Mouse (Mus musculus) CH12.LX (cell line): ENCODE measurements around the gene Nt5c.
A peak's percentile ranks its signal among the peaks of the same experiment; 100 is the strongest.
"Not testable (repeated sequence)": the region's sequence is repeated elsewhere in the genome, so short reads cannot be mapped to it uniquely, and the experiment has no call there.

Source experiments
- CTCF ChIP-seq, 2 experiments: IDR thresholded peaks in 1 of 2; conservative IDR thresholded peaks in 1 of 2; 2 replicates each; pipeline ENCODE4 v1.5.1; 2011 to 2012; ENCODE audit warnings: low read depth in 2 of 2, low read length in 2 of 2, improper control_type of control experiment in 1 of 2, inconsistent platforms in 1 of 2, mild to moderate bottlenecking in 1 of 2, moderate library complexity in 1 of 2
- EP300 ChIP-seq: IDR thresholded peaks from 2 replicates; pipeline ENCODE4 v1.6.1; 2011; ENCODE audit warnings: low read length, improper control_type of control experiment
- ETS1 ChIP-seq: conservative IDR thresholded peaks from 2 replicates; pipeline ENCODE4 v1.6.1; 2012; ENCODE audit warnings: low read depth, mild to moderate bottlenecking, inconsistent platforms, low read length, improper control_type of control experiment, moderate library complexity
- RAD21 ChIP-seq: IDR thresholded peaks from 2 replicates; pipeline ENCODE4 v1.6.1; 2011; ENCODE audit warnings: low read depth, mild to moderate bottlenecking, low read length, improper control_type of control experiment, moderate library complexity
- RCOR1 ChIP-seq: conservative IDR thresholded peaks from 2 replicates; pipeline ENCODE4 v1.6.1; 2012; ENCODE audit warnings: low read depth, mild to moderate bottlenecking, inconsistent platforms, low read length, improper control_type of control experiment
- SMC3 ChIP-seq: IDR thresholded peaks from 2 replicates; pipeline ENCODE4 v1.6.1; 2011; ENCODE audit warnings: low read depth, low read length, improper control_type of control experiment
- TBP ChIP-seq: conservative IDR thresholded peaks from 2 replicates; pipeline ENCODE4 v1.6.1; 2011; ENCODE audit warnings: low read depth, low read length, improper control_type of control experiment
- ZKSCAN1 ChIP-seq: IDR thresholded peaks from 2 replicates; pipeline ENCODE4 v1.6.1; 2012; ENCODE audit warnings: low read depth, inconsistent platforms, low read length, improper control_type of control experiment, borderline replicate concordance
- ZNF384 ChIP-seq: IDR thresholded peaks from 2 replicates; pipeline ENCODE4 v1.6.1; 2012; ENCODE audit warnings: low read depth, low read length, improper control_type of control experiment, inconsistent platforms

DNA sequence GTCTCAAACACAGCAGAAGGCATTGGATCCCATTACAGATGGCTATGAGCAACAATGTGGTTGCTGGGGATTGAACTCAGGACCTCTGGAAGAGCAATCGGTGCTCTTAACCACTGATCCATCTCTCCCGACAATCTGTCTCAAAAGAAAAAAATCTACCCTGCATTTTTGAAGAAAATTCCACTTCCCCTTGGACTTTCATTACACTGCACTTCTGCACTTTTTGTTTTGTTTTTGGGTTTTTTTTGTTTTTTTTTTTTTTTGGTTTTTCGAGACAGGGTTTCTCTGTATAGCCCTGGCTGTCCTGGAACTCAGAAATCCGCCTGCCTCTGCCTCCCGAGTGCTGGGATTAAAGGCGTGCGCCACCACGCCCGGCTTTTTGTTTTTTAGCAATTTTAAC is 4.9 kb upstream of the Nt5c start:
- not testable (repeated sequence) for TF ChIP-seq TBP; CTCF (conservative IDR thresholded peaks at IDR 0.05 in 1 of 2, IDR thresholded peaks at IDR 0.05 in 1 of 2; ENCODE audit: low read depth in 2 of 2, low read length in 2 of 2); ETS1; SMC3; RCOR1; RAD21; ZKSCAN1; EP300
- 0 out of 2 replicates have a peak, but pooled peaks have one; percentile 14 for TF ChIP-seq ZNF384
